Mouse (Mus musculus) embryo, embryonic 10.5 days (tissue): ENCODE results near the gene Cyp2c50.
"Not testable (repeated sequence)": the region's sequence is repeated elsewhere in the genome, so short reads cannot be mapped to it uniquely, and the experiment has no call there.

ENCODE experiments used
- DNase-seq: peaks from one replicate; pipeline ENCODE4 v3.0.0-alpha.2; 2015; ENCODE audit warnings: low spot score

Cyp2c50 gene

DNA sequence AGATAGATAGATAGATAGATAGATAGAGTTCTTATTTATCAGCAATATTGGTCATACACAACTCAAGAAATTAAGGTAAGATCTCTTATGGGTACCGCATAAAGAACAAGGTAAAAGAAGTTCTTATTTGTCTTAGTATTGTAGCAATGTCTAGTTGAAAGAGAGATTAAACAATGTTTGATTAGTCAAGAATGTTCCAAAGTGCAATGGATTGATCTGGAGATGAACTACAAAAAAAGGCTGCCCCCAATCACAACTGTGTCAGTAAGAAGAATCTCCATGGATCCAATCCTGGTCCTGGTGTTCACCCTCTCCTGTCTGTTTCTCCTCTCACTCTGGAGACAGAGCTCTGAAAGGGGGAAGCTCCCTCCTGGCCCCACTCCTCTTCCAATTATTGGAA lies at the start of gene Cyp2c50:
Cyp2c50 (plus strand) TSS at position 268 of the 400 bp plus-strand sequence.
- DNase-seq: not testable (repeated sequence)

DNA sequence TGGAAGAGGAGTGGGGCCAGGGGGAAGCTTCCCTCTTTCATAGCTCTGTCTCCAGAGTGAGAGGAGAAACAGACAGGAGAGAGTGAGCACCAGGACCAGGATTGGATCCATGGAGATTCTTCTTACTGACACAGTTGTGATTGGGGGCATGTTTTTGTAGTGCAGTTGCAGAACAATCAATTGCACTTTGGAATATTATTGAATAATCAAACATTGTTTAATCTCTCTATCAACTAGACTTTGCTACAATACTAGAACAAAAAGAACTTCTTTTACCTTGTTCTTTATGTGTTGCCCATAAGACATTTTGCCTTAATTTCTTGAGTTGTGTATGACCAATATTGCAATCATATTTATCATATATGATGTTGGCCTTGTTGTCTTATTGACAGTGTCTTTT lies 15.8 kb upstream of the Cyp2c50 start, which contains the start of gene Cyp2c54:
Cyp2c54 (minus strand) TSS at position 127 of the 400 bp plus-strand sequence.
- DNase-seq: no peak

DNA sequence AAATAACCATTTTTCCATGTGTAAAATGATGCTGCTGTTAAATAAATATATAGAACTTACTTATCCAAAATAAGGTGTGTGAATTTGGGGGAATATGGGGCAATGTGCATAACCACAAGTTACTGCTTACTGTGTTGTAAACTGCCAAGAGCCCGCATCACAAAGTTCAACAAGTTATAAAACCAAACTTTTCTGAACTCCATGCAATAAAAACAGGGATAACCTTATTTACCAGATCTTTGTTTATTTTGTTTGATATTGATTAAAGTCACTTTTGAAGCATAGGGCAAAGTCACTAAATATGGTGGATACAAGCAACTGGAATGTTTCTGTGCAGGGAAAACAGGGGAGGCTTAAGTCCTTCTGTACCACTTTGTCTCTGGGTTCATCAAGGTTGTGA lies 1.1 kb upstream of the Cyp2c50 start:
- DNase-seq: no peak

DNA sequence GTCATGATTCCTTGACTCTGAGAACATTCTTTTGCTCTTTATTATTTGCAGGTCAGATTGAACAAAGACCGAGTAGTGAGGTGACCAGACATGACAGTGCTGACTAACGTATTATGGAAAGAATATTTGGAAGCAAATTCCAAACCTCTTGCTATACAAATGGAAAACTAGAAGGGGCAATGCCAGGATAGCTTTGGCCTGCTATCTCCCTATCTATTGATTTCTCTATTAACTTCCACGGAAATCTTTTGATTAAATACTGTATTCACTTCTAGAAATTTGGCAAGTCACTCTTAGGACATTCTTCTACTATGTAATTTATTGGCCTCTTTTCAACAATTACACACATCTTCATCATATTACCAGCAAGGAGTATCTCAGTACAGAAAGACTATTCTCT lies 1.6 kb downstream of the Cyp2c50 start:
- no peak for DNase-seq

DNA sequence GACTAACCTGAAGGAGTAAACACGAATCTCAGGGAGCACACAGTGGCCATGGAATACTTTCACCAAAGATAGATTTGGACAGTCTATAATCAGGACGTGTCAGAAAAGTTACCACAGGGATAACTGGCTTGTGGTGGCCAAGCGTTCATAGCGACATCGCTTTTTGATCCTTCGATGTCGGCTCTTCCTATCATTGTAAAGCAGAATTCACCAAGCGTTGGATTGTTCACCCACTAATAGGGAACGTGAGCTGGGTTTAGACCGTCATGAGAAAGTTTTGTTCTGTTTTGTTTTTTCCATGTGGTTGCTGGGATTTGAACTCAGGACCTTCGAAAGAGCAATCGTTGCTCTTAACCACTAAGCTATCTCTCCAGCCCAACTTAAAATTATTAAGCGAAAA lies 30.1 kb downstream of the Cyp2c50 start:
- not testable (repeated sequence) for DNase-seq

DNA sequence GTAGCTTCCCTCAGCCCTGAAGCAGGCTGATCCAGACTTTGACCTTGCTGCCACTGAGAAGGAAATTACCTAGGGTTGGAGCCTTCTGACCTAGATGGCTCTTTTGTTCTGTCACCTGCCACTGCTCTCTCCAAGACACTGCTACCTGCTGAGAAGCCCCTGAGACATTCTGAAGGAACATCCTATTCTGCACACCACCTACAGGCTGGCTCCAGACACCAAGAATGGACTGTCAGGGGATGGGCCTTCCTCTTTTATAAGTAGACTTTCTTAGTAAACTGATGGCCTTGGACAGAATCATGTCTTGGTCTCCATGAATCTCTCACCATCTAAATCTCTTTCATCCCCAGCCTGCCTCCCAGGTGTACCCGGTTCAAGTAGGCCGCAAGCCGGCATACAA lies 35.7 kb downstream of the Cyp2c50 start:
- DNase-seq: not testable (repeated sequence)

DNA sequence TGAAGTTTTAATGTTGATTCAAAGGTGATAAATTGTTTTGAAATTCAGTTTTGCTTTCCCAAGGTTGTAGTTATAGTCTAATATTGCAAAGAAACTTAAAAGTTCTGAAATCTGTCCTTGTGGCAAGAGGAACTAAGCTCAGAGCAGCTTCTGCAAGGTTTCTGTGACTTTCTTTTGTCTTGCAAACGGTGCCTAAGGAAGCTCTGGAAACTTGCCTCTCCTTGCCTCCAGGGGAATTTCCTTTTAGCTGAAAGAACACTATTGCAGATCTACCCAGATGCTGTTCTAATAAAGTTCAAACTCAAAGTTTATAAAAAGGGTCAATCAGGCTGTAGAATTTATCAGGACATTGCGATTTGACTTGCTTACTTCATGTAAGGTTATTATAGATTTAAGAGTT lies 37.5 kb downstream of the Cyp2c50 start:
- not testable (repeated sequence) for DNase-seq
